Mouse (Mus musculus) forelimb bud, embryonic 11.5 days (tissue): ENCODE results near the gene Cep41.

Experiments
- DNase-seq: peaks from one replicate; pipeline ENCODE4 v3.0.0-alpha.2; 2012; ENCODE audit warnings: low read depth, low spot score

Cep41 gene

GRCm38 (mm10) chr6:30673764-30674561, 19.6 kb downstream of the Cep41 start:
- DNase-seq: no peak

GRCm38 (mm10) chr6:30671696-30672095, 21.9 kb downstream of the Cep41 start:
- no peak for DNase-seq

GRCm38 (mm10) chr6:30667585-30667984, 26.0 kb downstream of the Cep41 start:
- no peak for DNase-seq

GRCm38 (mm10) chr6:30666043-30666442, 27.5 kb downstream of the Cep41 start:
- no peak for DNase-seq

GRCm38 (mm10) chr6:30665296-30665695, 28.3 kb downstream of the Cep41 start:
- no peak for DNase-seq

- no peak for DNase-seq
Observed at GRCm38 (mm10) chr6:30664776-30665175, 28.8 kb downstream of the Cep41 start.

GRCm38 (mm10) chr6:30658619-30659018, 34.9 kb downstream of the Cep41 start:
- no peak for DNase-seq

- DNase-seq: no peak
Observed at GRCm38 (mm10) chr6:30657279-30657678, 36.3 kb downstream of the Cep41 start.

- DNase-seq: no peak
Observed at GRCm38 (mm10) chr6:30654932-30655331, 38.6 kb downstream of the Cep41 start.

GRCm38 (mm10) chr6:30654402-30654859, 39.1 kb downstream of the Cep41 start:
- no peak for DNase-seq

- DNase-seq: no peak
Observed at GRCm38 (mm10) chr6:30653518-30653917, 40.0 kb downstream of the Cep41 start.

GRCm38 (mm10) chr6:30652425-30653188, 40.9 kb downstream of the Cep41 start:
- no peak for DNase-seq

GRCm38 (mm10) chr6:30649651-30650296, 43.8 kb downstream of the Cep41 start:
- no peak for DNase-seq

GRCm38 (mm10) chr6:30645379-30645778, 48.2 kb downstream of the Cep41 start:
- DNase-seq: no peak

- DNase-seq: no peak
Observed at GRCm38 (mm10) chr6:30644462-30644861, 49.1 kb downstream of the Cep41 start.

- no peak for DNase-seq
Observed at GRCm38 (mm10) chr6:30643694-30644460, 49.7 kb downstream of the Cep41 start.

GRCm38 (mm10) chr6:30638674-30639268, 54.8 kb downstream of the Cep41 start, which contains the start of gene Cpa1:
Cpa1 (plus strand) TSS chr6:30639218.
- no peak for DNase-seq

- no peak for DNase-seq
Observed at GRCm38 (mm10) chr6:30636186-30636842, 57.2 kb downstream of the Cep41 start.

- DNase-seq: no peak
Observed at GRCm38 (mm10) chr6:30635361-30635862, 58.1 kb downstream of the Cep41 start.

- no peak for DNase-seq
Observed at GRCm38 (mm10) chr6:30629989-30630388, 63.6 kb downstream of the Cep41 start.
